Mouse (Mus musculus) forebrain, embryonic 14.5 days (tissue): ENCODE measurements around the gene Pappa2. TPM values are rescaled to one million over a fixed set of nuclear protein-coding genes. Genes with fewer than 3 reads are reported as not detected.

Source experiments
- ATAC-seq: fragments of 200-750 bp; cut with Nextera tagmentation; 2 replicates; pipeline ENCODE4 v1.8.0; 2017; ENCODE audit warnings: mild to moderate bottlenecking, moderate library complexity
- DNase-seq: peaks from one replicate; pipeline ENCODE4 v3.0.0-alpha.2; 2015; ENCODE audit warnings: low spot score
- H3K27ac ChIP-seq: fragments of 300-500 bp; sonication (generic); 2 replicates; pipeline ENCODE4 v1.5.1; 2014; ENCODE audit warnings: low read depth, mild to moderate bottlenecking, control low read depth, low read length, moderate library complexity
- H3K27me3 ChIP-seq: fragments of 300-500 bp; sonication (generic); replicated peaks from 2 replicates; pipeline ENCODE4 v1.6.1; 2014; ENCODE audit warnings: low read length, control low read depth, mixed read lengths; ENCODE audit not compliant: control insufficient read depth, insufficient read depth
- H3K36me3 ChIP-seq: fragments of 300-500 bp; sonication (generic); 2 replicates; pipeline ENCODE4 v1.6.1; 2014; ENCODE audit warnings: low read length, control low read depth; ENCODE audit not compliant: control insufficient read depth, insufficient read depth
- H3K4me1 ChIP-seq: fragments of 300-500 bp; sonication (generic); 2 replicates; pipeline ENCODE4 v1.6.1; 2014; ENCODE audit warnings: antibody characterized with exemption, low read length, control low read depth; ENCODE audit not compliant: control insufficient read depth, insufficient read depth
- H3K4me2 ChIP-seq: fragments of 300-500 bp; sonication (generic); 2 replicates; pipeline ENCODE4 v1.6.1; 2014; ENCODE audit warnings: mild to moderate bottlenecking, control low read depth, low read length
- H3K4me3 ChIP-seq: fragments of 300-500 bp; sonication (generic); 2 replicates; pipeline ENCODE4 v1.5.1; 2014; ENCODE audit warnings: low read depth, low read length, control low read depth
- H3K9ac ChIP-seq: fragments of 300-500 bp; sonication (generic); 2 replicates; pipeline ENCODE4 v1.6.1; 2014; ENCODE audit warnings: mild to moderate bottlenecking, low read length, control low read depth, moderate library complexity
- H3K9me3 ChIP-seq: fragments of 300-500 bp; sonication (generic); replicated peaks from 2 replicates; pipeline ENCODE4 v1.6.1; 2016; ENCODE audit warnings: low read length, control low read depth, mixed read lengths; ENCODE audit not compliant: control insufficient read depth
- WGBS: fragments of 180-500 bp; shearing (Covaris S2); extraction: QIAGEN DNeasy Blood & Tissue Kit; methylation state at CpG from one replicate; pipeline ENCODE4 v1.1.7; 2014; 5-methylcytosine and 5-hydroxymethylcytosine counted together
- polyA plus RNA-seq: library from polyadenylated mRNA; unstranded; fragments of >200 nt; fragmentation: Nextera tagmentation; extraction: Ambion mirVana; gene quantifications from 2 replicates; pipeline ENCODE4 v1.2.1, GENCODE M21; 2014

Pappa2 gene
- polyA plus RNA-seq, 1 experiment from 2014 or later, result 1.2 TPM

DNA sequence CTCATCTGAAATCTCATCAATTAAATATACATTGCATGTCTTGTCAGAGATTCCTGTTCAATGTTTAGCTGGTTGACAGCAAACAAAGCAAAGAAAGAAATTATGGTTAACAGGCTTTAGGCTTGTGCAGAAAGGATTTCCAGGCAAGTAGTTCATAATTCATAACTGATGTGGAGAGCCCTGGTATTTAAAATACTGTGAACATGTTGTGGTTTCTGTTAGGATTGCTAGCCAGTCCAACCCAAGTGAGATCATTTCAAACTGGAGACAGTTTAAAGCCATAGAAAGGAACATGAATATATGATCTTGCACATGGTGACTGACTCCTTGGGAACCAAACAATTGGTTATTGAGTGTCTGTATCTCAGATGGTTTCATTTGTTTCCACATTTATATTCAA is 152.4 kb downstream of the Pappa2 start:
- no peak for ATAC-seq
- Histone ChIP-seq H3K9me3 (no peaks in the 10 kb centered on the region), H3K4me2 (no peak overlapping the region), H3K4me3 (no peak overlapping the region), H3K36me3 (no peaks in the 10 kb centered on the region), H3K4me1 (no peaks in the 10 kb centered on the region), H3K9ac (no peak overlapping the region), H3K27me3 (no peaks in the 10 kb centered on the region), H3K27ac (no peak overlapping the region)
- no peak for DNase-seq

DNA sequence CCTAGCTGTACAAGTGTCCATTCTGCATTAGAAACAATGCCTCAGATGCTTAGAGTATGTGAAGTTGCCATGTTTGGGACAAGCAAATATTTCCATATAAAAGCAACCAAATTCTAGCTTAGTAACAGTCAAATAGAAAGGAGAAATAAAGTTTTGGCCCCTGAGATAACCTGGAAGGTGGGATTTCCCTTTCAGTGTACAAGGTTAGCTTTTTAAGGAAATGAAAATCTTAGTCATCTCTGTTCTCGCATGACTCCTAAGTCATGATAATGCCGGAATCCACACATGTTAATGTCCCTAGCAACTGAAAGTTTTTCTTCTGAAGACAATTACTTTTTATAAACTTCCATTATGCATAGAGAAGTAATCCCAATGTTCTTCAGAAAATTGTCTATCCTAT is 160.6 kb downstream of the Pappa2 start:
- ATAC-seq, result no peak
- Histone ChIP-seq H3K4me2 (no peak overlapping the region), H3K27me3 (no peaks in the 10 kb centered on the region), H3K4me3 (no peak overlapping the region), H3K9ac (no peak overlapping the region), H3K36me3 (no peaks in the 10 kb centered on the region), H3K4me1 (no peaks in the 10 kb centered on the region), H3K27ac (no peak overlapping the region), H3K9me3 (no peaks in the 10 kb centered on the region)
- 76% methylated on average over 2 of the region's 2 CpGs for WGBS
- no peak for DNase-seq

DNA sequence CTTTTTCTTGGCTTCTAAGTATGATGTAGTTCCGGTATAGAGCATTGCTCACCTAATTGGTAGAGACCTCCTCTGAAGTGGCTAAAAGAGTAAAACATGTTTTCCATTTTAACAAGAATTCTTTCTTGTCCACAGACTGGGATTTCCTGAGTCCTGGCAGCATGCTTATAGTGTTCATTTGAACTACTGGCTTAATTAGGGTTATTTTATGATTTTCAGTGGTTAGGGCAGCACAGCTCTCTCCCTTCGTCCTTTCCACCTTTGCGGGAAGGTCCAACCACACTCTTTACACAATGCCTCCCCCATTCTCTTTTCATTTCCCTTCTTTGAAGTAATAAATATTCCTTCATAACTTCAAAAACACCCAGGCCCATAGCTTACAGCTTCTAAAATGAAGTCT is 163.8 kb downstream of the Pappa2 start:
- 85% methylated on average over 3 of the region's 3 CpGs for WGBS
- Histone ChIP-seq H3K27me3 (no peaks in the 10 kb centered on the region), H3K4me1 (no peaks in the 10 kb centered on the region), H3K4me2 (no peak overlapping the region), H3K9ac (no peak overlapping the region), H3K27ac (no peak overlapping the region), H3K9me3 (no peaks in the 10 kb centered on the region), H3K4me3 (no peak overlapping the region), H3K36me3 (no peaks in the 10 kb centered on the region)
- ATAC-seq (no peak), DNase-seq (no peak)

- Histone ChIP-seq H3K4me1 (no peaks in the 10 kb centered on the region), H3K4me2 (no peak overlapping the region), H3K9me3 (no peaks in the 10 kb centered on the region), H3K36me3 (no peaks in the 10 kb centered on the region), H3K9ac (no peak overlapping the region), H3K4me3 (no peak overlapping the region), H3K27ac (no peak overlapping the region), H3K27me3 (no peaks in the 10 kb centered on the region)
- WGBS, result 72% methylated on average over 3 of the region's 3 CpGs
- no peak for ATAC-seq
- DNase-seq, result no peak
Observed at GRCm38 (mm10) chr1:158811887-158812286, 168.4 kb downstream of the Pappa2 start.

GRCm38 (mm10) chr1:158775486-158775885 is 204.8 kb downstream of the Pappa2 start:
- Histone ChIP-seq H3K9ac (no peak overlapping the region), H3K4me2 (no peak overlapping the region), H3K36me3 (no peaks in the 10 kb centered on the region), H3K9me3 (no peaks in the 10 kb centered on the region), H3K4me3 (no peak overlapping the region), H3K27ac (no peak overlapping the region), H3K4me1 (no peaks in the 10 kb centered on the region), H3K27me3 (no peaks in the 10 kb centered on the region)
- ATAC-seq (no peak), DNase-seq (no peak)
- 83% methylated on average over 5 of the region's 5 CpGs for WGBS

GRCm38 (mm10) chr1:158773102-158773501 is 207.2 kb downstream of the Pappa2 start:
- no peaks in the 10 kb centered on the region for H3K4me1 ChIP-seq
- peak; percentile 25 for DNase-seq
- no peak overlapping the region for H3K4me2 ChIP-seq
- H3K9ac ChIP-seq, result no peak overlapping the region
- ATAC-seq, result no peak
- H3K36me3 ChIP-seq, result no peaks in the 10 kb centered on the region
- H3K9me3 ChIP-seq, result no peaks in the 10 kb centered on the region
- H3K27me3 ChIP-seq, result no peaks in the 10 kb centered on the region
- H3K27ac ChIP-seq, result no peak overlapping the region
- H3K4me3 ChIP-seq, result no peak overlapping the region

DNA sequence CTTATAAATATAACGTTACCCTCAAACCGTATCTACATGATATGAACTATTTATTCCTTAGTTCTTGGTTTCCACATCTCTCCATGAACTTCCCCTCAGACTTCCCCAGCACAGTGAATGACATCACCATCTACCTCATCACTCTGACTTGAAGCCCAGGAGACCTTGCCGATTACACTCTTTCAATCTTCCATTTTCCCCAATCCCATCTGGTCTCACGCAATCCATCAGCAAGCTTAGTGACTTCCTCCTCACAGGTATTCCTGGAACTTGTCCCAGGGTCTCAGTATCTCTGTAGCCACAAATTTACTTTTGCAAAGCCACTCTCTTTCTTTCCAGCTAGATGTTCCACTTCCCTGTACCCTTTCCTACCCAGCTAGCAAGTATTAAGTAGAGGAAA is 209.5 kb downstream of the Pappa2 start:
- WGBS, result 94% methylated on average over 4 of the region's 4 CpGs
- Histone ChIP-seq H3K36me3 (no peaks in the 10 kb centered on the region), H3K27me3 (no peaks in the 10 kb centered on the region), H3K4me3 (no peak overlapping the region), H3K27ac (no peak overlapping the region), H3K9ac (no peak overlapping the region), H3K9me3 (no peaks in the 10 kb centered on the region), H3K4me1 (no peaks in the 10 kb centered on the region), H3K4me2 (no peak overlapping the region)
- no peak for DNase-seq
- no peak for ATAC-seq

DNA sequence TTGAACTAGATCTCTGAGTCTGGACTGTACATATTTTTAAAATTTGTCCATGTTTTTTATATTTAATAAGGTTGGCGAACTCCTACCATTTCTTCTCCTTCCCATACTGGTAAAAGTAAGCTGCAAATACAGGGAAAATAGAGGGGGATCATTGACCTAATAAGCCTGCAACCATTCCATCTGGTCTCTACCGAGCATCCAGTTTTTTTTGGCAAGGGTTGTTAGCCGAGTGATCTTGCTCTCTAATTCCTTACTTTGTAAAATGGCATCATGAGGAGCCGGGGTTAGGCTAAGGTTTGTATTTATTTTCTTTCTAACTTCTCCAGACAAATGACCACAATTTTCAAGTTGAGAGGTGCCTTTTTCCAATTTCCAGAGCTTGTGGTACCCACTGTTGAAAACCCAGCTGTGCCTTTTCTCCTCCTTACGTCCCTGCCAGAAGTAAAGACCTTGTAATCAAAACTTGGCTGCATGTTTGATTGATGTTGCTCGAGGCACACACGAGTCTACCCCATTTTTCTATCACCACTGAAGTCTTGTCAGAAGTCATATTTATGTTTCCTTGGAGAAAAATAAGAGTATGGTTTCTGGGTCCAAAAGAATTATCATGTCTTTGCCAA is 210.1 kb downstream of the Pappa2 start:
- Histone ChIP-seq H3K9me3 (no peaks in the 10 kb centered on the region), H3K4me1 (no peaks in the 10 kb centered on the region), H3K36me3 (no peaks in the 10 kb centered on the region), H3K4me2 (no peak overlapping the region), H3K27ac (no peak overlapping the region), H3K4me3 (no peak overlapping the region), H3K27me3 (no peaks in the 10 kb centered on the region), H3K9ac (no peak overlapping the region)
- 83% methylated on average over 7 of the region's 7 CpGs for WGBS
- ATAC-seq (no peak), DNase-seq (no peak)

- no peak for ATAC-seq
- Histone ChIP-seq H3K4me1 (no peaks in the 10 kb centered on the region), H3K9ac (no peak overlapping the region), H3K4me3 (no peak overlapping the region), H3K9me3 (no peaks in the 10 kb centered on the region), H3K27me3 (no peaks in the 10 kb centered on the region), H3K36me3 (no peaks in the 10 kb centered on the region), H3K4me2 (no peak overlapping the region), H3K27ac (no peak overlapping the region)
- DNase-seq, result no peak
- WGBS, result 67% methylated on average over 2 of the region's 2 CpGs
Observed at GRCm38 (mm10) chr1:158765842-158766241, 214.4 kb downstream of the Pappa2 start.
